Mouse (Mus musculus) lung, postnatal 0 days (tissue): ENCODE measurements around the gene Ushbp1. TPM values are rescaled to one million over a fixed set of nuclear protein-coding genes. Genes with fewer than 3 reads are reported as not detected.
A peak's percentile ranks its signal among the peaks of the same experiment; 100 is the strongest.

ENCODE experiments used
- ATAC-seq: fragments of 200-750 bp; cut with Nextera tagmentation; 2 replicates; pipeline ENCODE4 v1.8.0; 2017; ENCODE audit warnings: moderate library complexity
- DNase-seq: peaks from one replicate; pipeline ENCODE4 v3.0.0-alpha.2; 2016; ENCODE audit warnings: low spot score
- H3K27ac ChIP-seq: fragments of 300-500 bp; sonication (generic); 2 replicates; pipeline ENCODE4 v1.5.1; 2014; ENCODE audit warnings: antibody characterized with exemption, mild to moderate bottlenecking, low read length, mixed read lengths
- H3K27me3 ChIP-seq: fragments of 300-500 bp; sonication (generic); replicated peaks from 2 replicates; pipeline ENCODE4 v1.6.1; 2014; ENCODE audit warnings: low read length, mixed read lengths; ENCODE audit not compliant: insufficient read depth
- H3K36me3 ChIP-seq: fragments of 300-500 bp; sonication (generic); 2 replicates; pipeline ENCODE4 v1.6.1; 2014; ENCODE audit warnings: low read length, mixed read lengths; ENCODE audit not compliant: insufficient read depth
- H3K4me1 ChIP-seq: fragments of 300-500 bp; sonication (generic); 2 replicates; pipeline ENCODE4 v1.6.1; 2014; ENCODE audit warnings: antibody characterized with exemption, low read depth, low read length, mixed read lengths; ENCODE audit not compliant: insufficient read depth
- H3K4me2 ChIP-seq: fragments of 300-500 bp; sonication (generic); replicated peaks from 2 replicates; pipeline ENCODE4 v1.6.1; 2014; ENCODE audit warnings: low read depth, mild to moderate bottlenecking, low read length, moderate library complexity, mixed read lengths
- H3K4me3 ChIP-seq: fragments of 300-500 bp; sonication (generic); 2 replicates; pipeline ENCODE4 v1.5.1; 2014; ENCODE audit warnings: low read depth, low read length
- H3K9ac ChIP-seq: fragments of 300-500 bp; sonication (generic); replicated peaks from 2 replicates; pipeline ENCODE4 v1.6.1; 2014; ENCODE audit warnings: low read depth, mild to moderate bottlenecking
- H3K9me3 ChIP-seq: fragments of 300-500 bp; sonication (generic); 2 replicates; pipeline ENCODE4 v1.6.1; 2016; ENCODE audit warnings: low read length, mixed read lengths
- CTCF ChIP-seq: IDR thresholded peaks from 2 replicates; pipeline ENCODE4 v1.5.1; 2016; ENCODE audit warnings: antibody characterized with exemption, mild to moderate bottlenecking
- EP300 ChIP-seq: IDR thresholded peaks from 2 replicates; pipeline ENCODE4 v1.6.1; 2016; ENCODE audit warnings: antibody characterized with exemption, mild to moderate bottlenecking, control low read depth
- whole genome bisulfite sequencing: fragments of 180-500 bp; shearing (Covaris S2); extraction: QIAGEN DNeasy Blood & Tissue Kit; methylation state at CpG from one replicate; pipeline ENCODE4 v1.1.7; 2014; 5-methylcytosine and 5-hydroxymethylcytosine counted together
- polyA plus RNA-seq: library from polyadenylated mRNA; unstranded; fragments of >200 nt; fragmentation: Nextera tagmentation; extraction: Ambion mirVana; gene quantifications from 2 replicates; pipeline ENCODE4 v1.2.1, GENCODE M21; 2015

Ushbp1 gene
- polyA plus RNA-seq, 1 experiment from 2014 or later, result 29.5 TPM

GRCm38 (mm10) chr8:71368366-71368765 is 27.2 kb downstream of the Ushbp1 start:
- Histone ChIP-seq H3K4me3 (no peak overlapping the region), H3K27ac (0 out of 2 replicates have a peak overlapping the region, but pooled peaks have one; percentile 91), H3K9me3 (no peaks in the 10 kb centered on the region), H3K9ac (no peak overlapping the region), H3K36me3 (0 out of 2 replicates have a peak, but pooled peaks cover 13% of the 10 kb centered on the region), H3K4me1 (peaks cover 5% of the 10 kb centered on the region), H3K27me3 (no peaks in the 10 kb centered on the region), H3K4me2 (no peak overlapping the region)
- DNase-seq, result no peak
- ATAC-seq, result no peak
- TF ChIP-seq CTCF (no peak), EP300 (no peak)

GRCm38 (mm10) chr8:71367529-71368176 is 27.9 kb downstream of the Ushbp1 start:
- no peak for DNase-seq
- Histone ChIP-seq H3K4me3 (peak overlapping the region; percentile 67), H3K4me2 (peak overlapping the region; percentile 62), H3K9me3 (no peaks in the 10 kb centered on the region), H3K9ac (peak overlapping the region; percentile 57), H3K27me3 (no peaks in the 10 kb centered on the region), H3K4me1 (peaks cover 5% of the 10 kb centered on the region), H3K36me3 (0 out of 2 replicates have a peak, but pooled peaks cover 7% of the 10 kb centered on the region), H3K27ac (peak overlapping the region; percentile 91)
- ATAC-seq, result no peak
- WGBS, result 34% methylated on average over 17 of the region's 17 CpGs
- TF ChIP-seq EP300 (no peak), CTCF (no peak)

- Histone ChIP-seq H3K4me3 (peak within 1 kb of the TSS; percentile 67), H3K27ac (peak within 1 kb of the TSS; percentile 91), H3K9ac (peak within 1 kb of the TSS; percentile 57), H3K36me3 (0 out of 2 replicates have a peak, but pooled peaks cover 5% of the 10 kb centered on the region), H3K4me2 (peak within 1 kb of the TSS; percentile 62), H3K27me3 (no peaks in the 10 kb centered on the region), H3K9me3 (no peaks in the 10 kb centered on the region), H3K4me1 (peaks cover 5% of the 10 kb centered on the region)
- WGBS, result under 1% methylated on average over 56 of the region's 56 CpGs
- ATAC-seq (peak; percentile 76), DNase-seq (peak; percentile 99)
- TF ChIP-seq CTCF, result 0 out of 2 replicates have a peak, but pooled peaks have one; percentile 1
- peak; percentile 63 for TF ChIP-seq EP300
These were observed 28.7 kb downstream of the Ushbp1 start, which contains the start of gene Use1 for GRCm38 (mm10) chr8:71366771-71367528. Gene Use1 (plus strand): TSS chr8:71366848.

- 80% methylated on average over 3 of the region's 3 CpGs for WGBS
- DNase-seq, result no peak
- Histone ChIP-seq H3K4me1 (no peaks in the 10 kb centered on the region), H3K9ac (no peak overlapping the region), H3K36me3 (peaks cover 33% of the 10 kb centered on the region), H3K27me3 (no peaks in the 10 kb centered on the region), H3K27ac (no peak overlapping the region), H3K9me3 (no peaks in the 10 kb centered on the region), H3K4me2 (no peak overlapping the region), H3K4me3 (no peak overlapping the region)
- no peak for ATAC-seq
- TF ChIP-seq EP300 (no peak), CTCF (no peak)
These were observed 37.6 kb downstream of the Ushbp1 start for GRCm38 (mm10) chr8:71358026-71358425.

GRCm38 (mm10) chr8:71351520-71351919 is 44.1 kb downstream of the Ushbp1 start:
- WGBS, result 100% methylated on average over 1 of the region's 1 CpGs

GRCm38 (mm10) chr8:71351117-71351516 is 44.5 kb downstream of the Ushbp1 start:
- WGBS, result 61% methylated on average over 3 of the region's 3 CpGs
- DNase-seq, result no peak
- H3K4me3 ChIP-seq, result no peak overlapping the region

More at GRCm38 (mm10) chr8:71351520-71351919, 44.1 kb downstream of the Ushbp1 start:
- Histone ChIP-seq H3K4me3 (no peak overlapping the region), H3K27me3 (no peaks in the 10 kb centered on the region), H3K36me3 (peaks cover 56% of the 10 kb centered on the region), H3K27ac (no peak overlapping the region), H3K4me2 (no peak overlapping the region), H3K9ac (no peak overlapping the region), H3K4me1 (no peaks in the 10 kb centered on the region), H3K9me3 (no peaks in the 10 kb centered on the region)
- ATAC-seq, result no peak
- no peak for TF ChIP-seq EP300
- TF ChIP-seq CTCF, result no peak
- DNase-seq, result no peak

More at GRCm38 (mm10) chr8:71351117-71351516, 44.5 kb downstream of the Ushbp1 start:
- Histone ChIP-seq H3K9me3 (no peaks in the 10 kb centered on the region), H3K4me2 (no peak overlapping the region), H3K36me3 (peaks cover 56% of the 10 kb centered on the region), H3K27ac (no peak overlapping the region), H3K9ac (no peak overlapping the region), H3K27me3 (no peaks in the 10 kb centered on the region), H3K4me1 (no peaks in the 10 kb centered on the region)
- TF ChIP-seq EP300 (no peak), CTCF (no peak)
- no peak for ATAC-seq
